Mouse (Mus musculus): ENCODE results near the gene Pdlim5.

Pdlim5 gene

DNA sequence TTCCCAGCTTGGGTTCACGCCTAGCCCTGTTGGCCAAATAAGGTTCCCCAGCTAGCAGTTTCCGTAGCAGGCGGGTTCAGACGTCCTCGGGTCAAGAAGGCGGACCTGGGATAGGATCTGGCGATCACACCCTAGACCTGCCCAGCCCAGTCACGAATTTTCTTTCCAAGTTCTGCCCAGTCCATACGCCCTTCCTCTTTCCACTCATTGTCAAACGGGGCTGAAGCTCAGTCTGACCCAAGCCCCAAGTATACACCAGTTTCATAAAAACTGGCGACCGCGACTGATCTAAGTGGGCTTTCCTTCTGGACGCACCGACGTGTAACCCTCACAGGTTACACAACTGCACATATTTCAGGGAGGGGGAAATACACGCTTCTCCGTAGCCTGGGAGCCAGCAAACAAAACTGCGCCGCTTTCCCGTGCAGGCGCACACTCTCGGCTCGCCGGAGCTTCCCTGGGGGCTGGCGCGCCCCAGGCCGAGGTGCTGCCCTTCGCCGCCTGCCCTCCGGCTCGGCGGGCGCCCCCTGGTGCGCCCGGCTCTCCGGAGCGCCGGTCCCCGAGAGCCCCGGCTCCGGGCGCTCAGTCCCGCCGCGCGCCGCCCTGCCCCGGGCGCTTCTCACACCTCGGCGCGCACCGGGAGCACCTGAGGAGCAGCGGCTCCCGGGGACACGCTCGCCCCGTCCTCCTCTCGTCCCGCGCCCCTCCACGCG, 544 bp downstream of the Pdlim5 start:
- peak; percentile 57 for DNase-seq (ENCODE audit: low read depth, low spot score)

DNA sequence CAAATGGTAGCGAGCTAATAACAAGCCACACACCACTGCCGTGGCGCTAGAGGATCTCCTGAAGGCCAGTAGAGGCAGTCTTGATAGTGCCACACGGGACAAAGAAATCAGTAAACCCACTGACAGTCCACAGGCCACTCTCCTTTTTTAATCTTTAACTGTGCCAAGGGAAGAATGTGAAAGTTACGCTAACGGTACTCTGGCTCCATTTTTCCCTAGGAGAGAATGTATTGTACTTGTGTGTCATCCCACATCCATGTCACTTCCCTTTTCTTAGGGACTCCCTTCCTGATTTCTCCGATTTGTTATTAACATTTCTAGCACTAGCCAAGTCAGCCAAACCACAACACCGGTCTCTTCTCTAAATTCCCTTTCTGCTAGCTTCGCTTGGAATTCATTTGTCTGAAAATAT, 1.5 kb downstream of the Pdlim5 start:
- DNase-seq (ENCODE audit: low read depth, low spot score), result no peak

DNA sequence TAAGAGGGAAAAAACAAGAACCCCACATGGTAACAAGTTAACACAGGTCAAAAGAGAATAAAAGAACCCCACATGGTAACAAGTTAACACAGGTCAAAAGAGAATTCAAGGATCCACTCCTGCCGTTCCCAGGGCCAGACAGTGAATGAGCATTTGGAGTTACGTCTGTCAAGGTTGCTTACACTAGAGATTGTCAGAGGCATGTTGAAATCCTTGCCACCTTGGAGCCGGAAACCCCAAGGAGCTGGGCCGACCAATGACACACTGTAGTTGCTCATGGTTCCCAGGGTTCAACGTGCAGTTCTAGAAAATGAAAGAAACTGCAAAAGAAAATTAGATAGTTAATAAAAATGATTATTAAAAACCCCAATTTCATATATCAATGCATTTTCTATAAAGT, 4.0 kb downstream of the Pdlim5 start:
- DNase-seq (ENCODE audit: low read depth, low spot score), result no peak

DNA sequence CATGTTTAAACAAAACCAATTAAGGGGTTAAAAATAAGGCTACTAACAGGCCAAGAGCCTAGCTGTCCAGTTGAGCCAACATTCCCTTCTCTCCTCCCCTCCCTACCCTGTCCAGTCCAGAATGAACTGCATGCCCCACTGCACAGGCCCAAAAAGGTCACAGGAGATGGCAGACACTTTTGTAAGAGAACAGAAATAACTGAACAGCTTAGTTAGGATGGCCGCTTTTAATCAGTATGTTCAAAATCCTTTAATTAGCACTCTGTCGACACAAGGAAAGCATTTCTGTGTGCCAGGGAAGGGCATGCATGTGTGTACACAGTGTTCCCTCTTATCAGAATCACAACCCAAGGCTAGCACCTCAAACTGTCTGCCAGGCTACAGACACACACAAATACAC, 5.2 kb downstream of the Pdlim5 start:
- no peak for DNase-seq (ENCODE audit: low read depth, low spot score)

DNA sequence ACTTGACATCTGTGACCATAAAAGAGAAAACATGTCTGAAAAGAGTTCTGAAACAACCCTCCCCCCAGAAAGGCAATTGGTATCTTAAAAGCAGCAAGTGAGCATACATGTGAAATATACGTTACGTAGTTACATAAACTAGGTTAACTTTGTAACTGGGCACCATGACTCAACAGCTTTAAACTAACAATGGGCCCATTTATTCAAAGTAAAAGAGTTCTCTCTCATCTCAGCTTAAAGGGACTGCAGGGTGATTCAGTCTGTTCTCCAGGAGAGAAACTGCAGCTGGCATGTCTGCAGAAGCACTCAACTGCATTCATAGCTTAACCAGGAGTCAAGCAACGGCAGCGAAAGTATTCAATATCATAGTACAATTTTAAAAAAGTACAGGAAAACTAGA, 7.3 kb downstream of the Pdlim5 start:
- DNase-seq (ENCODE audit: low read depth, low spot score), result no peak

DNA sequence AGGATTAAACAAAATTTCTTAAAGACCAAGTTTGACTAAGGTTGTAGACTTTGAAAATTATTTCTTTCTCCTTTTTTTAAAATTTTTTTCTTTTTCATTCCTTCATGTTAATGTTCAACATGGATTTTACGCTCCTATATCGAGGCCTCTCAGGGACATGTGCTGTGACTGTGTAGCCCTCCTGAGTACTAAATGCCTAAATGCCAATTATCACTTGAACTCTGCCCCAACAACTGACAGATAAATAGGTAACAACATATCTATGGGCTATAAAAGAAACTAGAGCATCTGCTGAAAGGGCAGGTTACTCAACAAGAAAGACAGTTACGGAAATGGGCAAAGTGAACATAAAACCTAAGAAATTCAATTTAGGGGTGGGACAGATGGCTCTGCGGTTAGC, 9.0 kb downstream of the Pdlim5 start:
- DNase-seq (ENCODE audit: low read depth, low spot score), result no peak

DNA sequence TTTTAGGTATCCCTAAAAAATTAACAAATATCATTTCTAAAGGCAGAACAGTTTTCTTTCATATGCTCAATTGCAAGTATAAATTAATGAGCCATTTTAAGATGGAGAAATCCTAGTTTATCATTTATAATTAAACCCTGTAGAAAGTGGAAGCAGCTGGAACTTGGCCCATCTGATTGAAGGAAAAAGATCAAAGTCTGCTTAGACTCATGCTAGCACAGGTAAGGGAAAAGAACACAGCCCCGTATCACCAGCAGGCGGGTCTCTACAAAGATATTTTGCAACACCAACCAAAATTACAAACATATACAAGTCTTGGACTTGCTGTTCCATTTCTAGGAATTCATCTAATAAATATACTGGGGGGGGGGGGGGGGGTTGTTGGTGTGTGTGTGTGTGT, 9.8 kb downstream of the Pdlim5 start:
- DNase-seq (ENCODE audit: low read depth, low spot score), result no peak

DNA sequence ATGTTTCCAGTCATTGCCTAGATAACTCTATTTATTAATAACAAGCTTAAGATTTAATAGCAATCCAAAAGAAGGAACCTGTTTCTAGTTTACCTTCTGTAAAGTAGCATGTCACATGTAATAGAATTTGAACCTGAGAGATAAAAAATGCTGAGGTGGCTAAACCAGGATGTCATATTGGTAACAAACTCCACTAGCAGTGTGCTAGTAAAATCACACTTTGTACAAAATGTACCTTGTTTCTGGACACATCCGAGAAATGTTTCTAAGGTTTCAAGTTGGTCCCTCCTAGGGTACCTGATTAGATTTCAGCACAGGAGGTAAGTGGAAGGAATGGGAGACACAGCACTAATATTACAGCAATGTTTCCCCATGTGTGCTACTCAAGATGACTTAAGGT, 18.9 kb downstream of the Pdlim5 start:
- no peak for DNase-seq (ENCODE audit: low read depth, low spot score)

DNA sequence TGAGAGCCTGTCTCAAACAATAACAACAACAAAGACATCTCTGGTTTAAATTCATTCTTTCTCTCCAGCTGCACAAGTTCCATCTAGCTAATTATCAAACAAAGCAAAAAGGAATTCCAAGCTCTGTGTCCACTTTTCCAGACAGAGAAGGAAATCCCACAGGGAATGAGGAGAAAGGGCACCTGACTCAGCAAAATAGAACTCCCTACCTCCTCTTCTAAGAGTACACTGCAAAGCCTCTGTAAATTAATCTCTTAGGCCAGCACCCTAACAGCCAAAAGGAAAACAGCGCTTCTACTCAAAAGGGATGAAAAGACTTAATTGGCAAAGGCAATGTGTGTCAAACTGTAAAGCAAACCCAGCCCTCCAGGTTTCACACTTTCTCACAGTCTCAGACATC, 20.4 kb downstream of the Pdlim5 start:
- no peak for DNase-seq (ENCODE audit: low read depth, low spot score)

DNA sequence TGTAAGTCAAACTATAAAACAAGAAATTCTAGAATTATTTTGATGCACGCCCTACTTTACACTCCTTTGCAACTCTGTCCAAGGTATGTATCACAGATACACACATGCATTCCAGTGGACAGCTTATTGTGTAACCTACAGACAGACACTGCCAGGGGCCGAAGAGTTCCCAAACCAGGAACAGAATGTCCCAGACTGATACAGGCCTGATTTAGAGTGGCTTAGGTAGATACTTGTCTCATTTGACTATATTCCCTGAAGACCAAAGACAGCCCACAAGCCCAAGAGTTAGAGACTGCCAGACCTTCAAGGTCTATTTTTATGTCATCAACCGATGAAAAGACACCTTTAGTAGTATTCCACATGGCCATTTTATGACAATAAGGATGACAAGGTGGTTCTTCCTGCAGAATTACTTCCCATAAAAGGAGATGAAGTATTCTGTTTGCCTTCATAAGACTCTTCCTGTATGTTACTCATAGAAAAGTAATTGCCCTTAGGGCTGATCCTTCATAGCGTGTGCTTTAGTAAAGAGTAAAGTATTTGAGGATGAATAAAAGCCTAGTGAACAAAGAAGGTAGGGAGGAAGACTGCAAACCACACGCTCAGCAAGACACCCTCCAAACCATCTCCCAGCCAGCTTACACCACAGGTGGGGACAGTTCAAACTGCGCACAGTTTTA, 22.9 kb downstream of the Pdlim5 start:
- no peak for DNase-seq (ENCODE audit: low read depth, low spot score)

DNA sequence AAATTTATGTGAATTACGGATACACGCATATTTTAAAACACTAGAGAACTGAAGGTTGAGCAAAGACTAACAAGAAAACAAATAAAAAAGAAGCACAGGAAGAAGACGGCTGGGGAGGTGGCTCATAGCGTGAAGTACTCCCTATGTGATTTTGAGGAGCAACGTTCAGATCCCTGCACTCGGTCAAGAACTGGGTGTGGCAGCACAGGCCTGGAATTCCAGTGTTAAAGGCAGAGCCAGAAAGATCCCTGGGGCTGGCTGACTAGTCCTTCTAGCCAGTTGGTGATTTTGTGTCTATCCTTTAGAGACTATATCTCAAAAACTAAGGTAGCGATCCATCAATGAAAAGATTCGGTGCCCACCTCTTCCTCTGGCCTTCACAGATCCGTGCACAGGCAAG, 27.1 kb downstream of the Pdlim5 start:
- DNase-seq (ENCODE audit: low read depth, low spot score), result no peak

DNA sequence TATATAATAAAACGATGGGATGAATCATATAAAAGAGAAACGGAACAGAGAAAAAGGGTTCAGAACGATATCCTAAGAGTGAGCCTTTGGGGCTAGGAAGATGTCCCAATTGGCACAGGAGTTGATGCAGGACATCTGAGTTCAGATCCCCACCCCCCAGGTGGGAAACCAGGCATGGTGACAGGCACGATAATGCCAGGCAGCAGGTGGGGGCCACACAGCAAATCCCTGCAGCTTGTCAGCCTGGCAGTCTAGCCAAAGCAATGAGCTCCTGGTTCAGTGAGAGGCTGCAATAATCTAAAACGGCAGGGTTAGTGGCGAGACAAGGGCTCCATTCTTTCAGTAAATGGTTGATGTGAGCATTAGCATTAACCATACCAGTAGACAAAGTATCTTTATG, 33.4 kb downstream of the Pdlim5 start:
- DNase-seq (ENCODE audit: low read depth, low spot score), result no peak

DNA sequence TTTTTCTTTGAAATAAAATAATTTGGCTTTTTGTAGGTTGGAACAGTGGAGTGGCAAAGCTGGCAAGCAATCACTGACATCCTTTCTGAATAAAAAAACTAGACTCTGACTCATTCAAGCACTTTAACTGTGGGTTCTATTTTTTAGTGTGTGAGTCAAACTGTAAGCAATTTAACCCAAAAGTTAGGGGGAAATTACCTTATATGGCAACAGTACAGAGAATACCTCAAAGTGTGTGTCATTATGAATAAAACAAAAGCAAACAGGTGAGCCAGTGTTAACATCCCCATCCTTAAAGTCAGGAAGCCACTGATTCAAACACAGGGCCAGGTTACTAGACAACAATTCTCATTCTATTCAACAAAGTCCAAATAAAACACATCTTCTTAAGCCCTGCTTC, 36.5 kb downstream of the Pdlim5 start:
- peak; percentile 20 for DNase-seq (ENCODE audit: low read depth, low spot score)

DNA sequence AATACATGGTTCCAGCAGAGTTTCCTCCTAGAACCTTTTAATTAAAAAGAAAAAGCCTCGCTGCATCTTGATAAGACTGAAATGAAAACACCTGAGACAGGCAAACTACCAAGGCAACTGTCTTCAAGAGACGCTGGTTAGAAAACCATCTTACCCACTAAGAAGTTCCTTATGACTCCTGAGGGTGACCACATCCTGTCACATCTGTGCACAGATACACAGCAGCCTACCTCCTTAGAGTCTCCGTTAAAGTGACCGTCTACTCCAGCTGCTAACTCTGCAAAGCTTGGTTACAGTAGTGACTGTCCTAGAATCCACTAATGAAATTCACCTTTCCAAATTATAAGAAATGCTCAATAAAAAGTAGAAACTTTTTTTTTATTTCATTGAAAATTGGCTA, 38.8 kb downstream of the Pdlim5 start:
- DNase-seq (ENCODE audit: low read depth, low spot score), result peak; percentile 67

DNA sequence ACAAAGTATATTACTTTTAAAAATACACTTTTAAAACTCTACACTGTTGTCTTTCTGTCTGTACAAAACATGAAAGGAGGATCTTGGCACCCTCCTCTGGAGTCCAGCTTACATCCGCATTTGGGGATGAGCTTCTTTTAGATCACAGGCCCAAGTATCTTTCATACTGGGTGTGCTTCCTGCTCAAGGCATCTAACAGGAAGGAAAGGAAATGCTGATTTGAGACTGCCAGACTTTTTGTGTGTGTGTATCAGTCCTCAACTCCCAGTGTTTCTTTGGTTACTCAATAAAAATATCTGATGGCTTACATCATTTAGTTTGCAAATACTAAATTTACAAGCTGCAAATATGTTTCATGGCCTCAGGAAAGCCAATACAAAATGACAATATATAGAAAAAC, 42.3 kb downstream of the Pdlim5 start:
- DNase-seq (ENCODE audit: low read depth, low spot score), result no peak

DNA sequence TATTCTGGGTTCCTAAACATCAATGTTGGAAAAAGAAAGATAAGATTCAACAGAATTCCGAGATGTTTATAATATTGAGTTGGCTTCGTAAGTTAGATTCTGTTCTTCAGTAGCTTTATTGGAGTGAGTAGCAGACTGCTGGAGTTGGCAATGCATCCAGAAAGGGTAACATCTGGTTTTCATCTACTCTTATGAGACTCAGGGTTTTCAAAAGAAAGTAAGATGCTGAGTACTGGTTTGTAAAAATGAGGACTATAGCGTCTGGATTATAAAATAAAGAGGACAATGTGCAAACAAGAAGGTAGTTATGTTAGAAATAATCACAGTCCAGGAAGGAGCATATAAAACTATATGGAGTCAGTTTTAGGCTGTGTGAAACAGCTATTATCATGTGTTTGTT, 45.0 kb downstream of the Pdlim5 start:
- DNase-seq (ENCODE audit: low read depth, low spot score), result no peak

DNA sequence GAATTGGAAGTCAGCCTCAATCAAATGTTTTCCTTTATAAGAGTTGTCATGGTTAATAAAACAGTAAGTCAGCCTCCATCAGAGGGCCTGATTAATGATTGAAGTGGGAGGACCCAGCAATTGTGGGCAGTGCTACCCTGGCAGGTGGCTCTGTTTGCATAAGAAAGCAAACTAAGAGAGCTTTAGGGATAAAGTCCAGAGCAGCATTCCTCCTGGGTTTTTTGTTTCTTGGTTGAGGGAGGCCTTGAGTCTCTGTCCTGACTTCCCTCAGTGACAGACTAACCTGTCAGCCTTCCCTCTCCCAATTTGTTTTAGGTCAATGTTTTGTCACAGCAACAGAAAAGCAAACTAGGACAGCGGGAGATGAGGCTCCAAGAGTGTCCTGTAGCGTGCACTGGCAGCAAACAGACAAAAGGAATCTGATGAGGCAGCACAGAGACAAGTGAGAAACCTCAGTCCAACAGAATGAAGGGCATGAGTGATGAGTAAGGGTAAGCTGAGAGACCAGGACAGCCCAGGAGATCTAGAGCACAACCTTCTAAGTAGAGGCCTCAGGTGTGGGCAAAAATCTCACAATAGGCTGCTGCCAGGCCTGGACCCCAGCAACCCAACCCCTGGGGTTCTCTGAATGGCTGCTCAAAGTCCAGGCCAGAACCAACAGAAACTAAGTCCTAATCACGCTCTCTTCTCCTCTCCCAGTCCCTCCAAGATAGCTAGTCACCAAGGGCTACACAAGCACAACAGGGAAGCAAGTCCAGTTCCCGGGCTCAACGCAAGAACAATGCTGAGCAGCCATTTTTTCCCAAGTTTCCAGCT, 46.5 kb downstream of the Pdlim5 start:
- DNase-seq (ENCODE audit: low read depth, low spot score), result no peak

DNA sequence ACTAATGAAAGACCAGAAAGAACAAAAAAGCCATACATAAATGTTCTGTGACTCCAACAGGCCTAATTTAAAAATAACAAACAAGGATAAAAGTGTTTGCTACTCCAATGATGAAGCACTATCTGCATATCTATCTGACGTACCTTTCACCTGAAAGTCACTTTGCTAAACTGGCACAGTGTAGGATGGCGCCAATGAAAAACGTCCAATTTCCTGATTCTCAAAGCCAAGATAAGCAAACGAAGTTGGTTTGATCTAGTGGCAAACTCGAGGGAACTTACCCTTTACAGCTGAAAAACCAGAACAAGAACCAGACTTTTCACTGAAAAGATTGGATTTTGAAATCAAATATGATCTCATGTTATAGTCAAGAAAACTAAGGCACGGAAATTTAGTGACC, 49.2 kb downstream of the Pdlim5 start:
- no peak for DNase-seq (ENCODE audit: low read depth, low spot score)

DNA sequence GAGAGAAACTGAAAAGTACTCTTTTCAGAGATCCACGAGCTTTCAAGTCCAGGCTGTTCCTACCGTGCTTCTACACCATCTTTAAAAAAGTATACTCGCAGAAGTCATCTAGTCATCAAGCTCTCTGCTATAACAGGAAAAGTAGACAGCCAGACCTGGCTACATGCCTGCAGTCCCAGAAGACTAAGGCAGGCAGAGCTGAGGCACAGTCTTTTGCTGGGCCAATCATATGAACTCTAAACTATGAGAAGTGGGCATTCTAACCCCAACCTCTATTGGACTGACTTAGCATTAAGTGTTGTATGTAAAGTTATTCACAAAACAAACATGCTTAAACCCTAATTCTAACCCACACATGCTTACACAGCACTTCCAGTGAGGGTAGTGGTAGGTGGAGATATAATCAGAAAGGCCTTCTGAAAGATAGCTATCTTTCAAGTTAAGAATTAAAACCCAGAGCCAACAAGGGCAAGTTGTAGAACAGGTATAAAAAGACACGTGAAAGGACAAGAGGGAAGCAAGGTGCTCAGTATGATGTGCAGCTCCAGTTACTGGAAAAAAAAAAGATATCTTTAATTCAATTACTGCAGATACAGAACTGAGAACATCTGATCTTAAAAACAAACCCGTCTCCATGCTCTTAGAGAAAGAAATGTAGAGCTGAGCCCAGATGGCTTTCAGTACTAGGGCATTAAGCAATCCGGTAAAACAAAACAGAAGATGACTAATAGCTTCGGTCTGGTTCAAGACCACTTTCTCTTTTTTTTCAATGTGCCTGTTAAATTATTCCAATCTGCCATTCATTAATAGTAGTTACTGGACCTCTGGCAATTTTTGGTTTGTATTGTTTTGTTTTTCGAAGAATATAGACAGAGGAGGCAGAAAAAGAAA, 50.0 kb downstream of the Pdlim5 start:
- no peak for DNase-seq (ENCODE audit: low read depth, low spot score)

DNA sequence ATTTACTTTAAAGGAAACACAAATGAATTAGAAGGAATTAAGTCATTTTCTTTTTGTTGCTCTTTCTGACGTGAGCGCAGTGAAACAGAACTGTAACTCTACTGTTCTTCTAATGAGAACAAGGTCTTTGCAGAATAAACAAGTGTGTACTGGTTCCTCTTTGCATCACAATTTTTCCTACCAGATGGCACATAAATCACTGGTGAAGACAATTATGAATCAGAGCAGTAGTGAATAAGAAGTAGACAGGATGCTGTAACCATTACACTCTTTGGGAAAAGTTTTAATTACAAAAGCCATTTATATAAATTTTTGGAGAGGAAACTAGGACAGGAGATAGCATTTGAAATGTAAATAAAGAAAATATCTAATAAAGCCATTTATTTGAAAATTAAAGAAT, 51.7 kb downstream of the Pdlim5 start:
- DNase-seq (ENCODE audit: low read depth, low spot score), result no peak

DNA sequence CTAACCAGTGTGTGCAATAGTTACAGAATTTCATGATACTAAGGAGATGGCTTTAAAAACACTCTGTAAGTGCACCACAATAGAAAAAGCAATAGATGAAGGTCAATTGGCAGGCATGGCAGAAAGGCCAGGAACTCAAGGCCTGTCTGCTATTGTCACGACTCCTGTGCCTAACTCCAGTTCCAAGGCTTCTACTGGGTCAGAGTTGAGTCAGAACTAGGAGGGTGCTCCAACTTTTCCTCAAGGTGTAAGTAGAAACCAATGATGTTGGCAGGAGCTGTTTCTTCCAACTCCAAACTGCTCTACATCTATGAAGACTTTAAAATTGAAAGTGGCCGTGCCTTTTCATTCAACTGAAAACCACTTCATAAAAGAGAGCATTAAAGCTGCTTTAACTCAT, 54.8 kb downstream of the Pdlim5 start:
- DNase-seq (ENCODE audit: low read depth, low spot score), result no peak
